Mouse (Mus musculus) CH12.LX (cell line): ENCODE measurements around the gene Smdt1.

ENCODE experiments used
- MAFK ChIP-seq: IDR thresholded peaks from 2 replicates; pipeline ENCODE4 v1.6.1; 2011; ENCODE audit warnings: low read length, improper control_type of control experiment; ENCODE audit not compliant: insufficient replicate concordance
- NRF1 ChIP-seq: IDR thresholded peaks from 2 replicates; pipeline ENCODE4 v1.6.1; 2014; ENCODE audit warnings: low read depth, mild to moderate bottlenecking, inconsistent platforms, low read length, improper control_type of control experiment, moderate library complexity
- POLR2A ChIP-seq: IDR thresholded peaks from 2 replicates; pipeline ENCODE4 v1.6.1; 2011; ENCODE audit warnings: low read depth, mild to moderate bottlenecking, improper control_type of control experiment, low read length
- ZNF384 ChIP-seq: IDR thresholded peaks from 2 replicates; pipeline ENCODE4 v1.6.1; 2012; ENCODE audit warnings: low read depth, low read length, improper control_type of control experiment, inconsistent platforms

GRCm38 (mm10) chr15:82350349-82350748 lies 11.6 kb downstream of the Smdt1 start:
- no peak for TF ChIP-seq POLR2A
- TF ChIP-seq NRF1, result no peak
- TF ChIP-seq ZNF384, result no peak
- no peak for TF ChIP-seq MAFK
